Mouse (Mus musculus) embryonic fibroblast, embryonic 13.5 days (primary cell): ENCODE measurements around the gene Gm10750.

Experiments
- CTCF ChIP-seq: IDR thresholded peaks from 2 replicates; pipeline ENCODE4 v1.5.1; 2011; ENCODE audit warnings: mild to moderate bottlenecking, control low read depth, low read length, moderate library complexity, borderline replicate concordance; ENCODE audit not compliant: insufficient read depth
- POLR2A ChIP-seq: IDR thresholded peaks from 2 replicates; pipeline ENCODE4 v1.6.1; 2011; ENCODE audit warnings: low read depth, mild to moderate bottlenecking, control low read depth, low read length, moderate library complexity

DNA sequence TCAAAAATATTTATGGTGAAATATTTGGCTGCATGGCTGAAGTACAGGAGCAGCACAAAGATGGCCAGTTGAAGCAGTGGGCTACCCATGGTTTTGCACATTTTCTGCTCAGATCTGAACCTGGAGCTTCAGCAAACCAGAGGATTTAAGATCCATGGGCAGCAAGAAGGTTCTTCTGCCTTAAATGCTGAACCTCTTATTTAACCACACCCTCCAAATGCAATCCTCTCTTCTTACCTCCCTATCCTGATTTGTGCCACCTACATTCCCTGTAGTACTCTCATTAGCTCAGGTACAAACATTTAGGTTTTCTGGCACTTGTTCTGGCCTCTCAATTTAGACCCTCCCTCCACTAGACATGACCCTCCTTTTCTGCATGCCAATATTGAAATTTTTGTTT lies 13.9 kb downstream of the Gm10750 start, which contains the start of gene Gm1330:
- TF ChIP-seq CTCF: no peak
- TF ChIP-seq POLR2A: no peak
